Mouse (Mus musculus) cerebellum, postnatal 14 days (tissue): ENCODE results near the gene Col5a2.

Source experiments
- DNase-seq, 2 experiments: peaks; one replicate each; pipeline ENCODE4 v3.0.0; 2021; ENCODE audit warnings: mixed read lengths in 2 of 2

The Col5a2 gene

DNA sequence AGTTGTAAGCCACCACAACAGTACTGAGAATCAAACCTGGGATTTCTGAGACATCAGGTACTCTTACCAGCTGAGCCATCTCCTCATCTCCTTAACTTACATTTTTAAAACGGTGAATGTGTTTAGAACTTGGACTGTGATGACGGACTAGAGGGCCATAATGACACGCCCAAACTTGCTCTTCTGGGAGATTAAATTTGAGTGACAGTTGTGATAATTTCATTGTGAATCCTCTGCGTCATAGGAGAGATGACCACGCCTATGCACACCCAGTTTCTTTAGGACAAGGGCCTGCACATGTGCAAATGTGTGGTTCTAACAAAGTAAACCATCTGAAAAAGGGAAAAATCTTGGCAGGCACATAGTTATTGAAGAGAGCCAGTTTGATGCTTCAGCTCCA lies 79.2 kb downstream of the Col5a2 start:
- no peak for DNase-seq

DNA sequence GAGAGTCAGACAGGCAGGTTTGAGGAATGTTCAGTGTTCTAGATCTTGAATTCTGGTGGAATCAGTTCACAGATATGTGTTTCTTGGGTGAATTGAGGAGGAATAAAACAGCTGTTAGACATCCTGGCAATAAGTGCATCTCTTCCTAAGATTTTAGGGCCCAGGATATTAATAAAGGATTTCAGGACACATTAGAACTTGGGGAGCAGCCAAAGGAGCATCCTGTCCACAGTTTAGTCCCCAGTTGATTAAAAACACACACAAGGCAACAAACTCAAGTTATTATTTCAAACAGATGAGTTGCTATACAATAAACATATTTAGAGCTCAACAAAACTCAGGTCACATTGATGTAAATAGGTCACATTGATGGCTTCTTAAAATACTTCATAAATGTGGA lies 82.5 kb downstream of the Col5a2 start:
- no peak for DNase-seq

- DNase-seq: no peak
Observed at GRCm38 (mm10) chr1:45419858-45420257, 83.2 kb downstream of the Col5a2 start.

DNA sequence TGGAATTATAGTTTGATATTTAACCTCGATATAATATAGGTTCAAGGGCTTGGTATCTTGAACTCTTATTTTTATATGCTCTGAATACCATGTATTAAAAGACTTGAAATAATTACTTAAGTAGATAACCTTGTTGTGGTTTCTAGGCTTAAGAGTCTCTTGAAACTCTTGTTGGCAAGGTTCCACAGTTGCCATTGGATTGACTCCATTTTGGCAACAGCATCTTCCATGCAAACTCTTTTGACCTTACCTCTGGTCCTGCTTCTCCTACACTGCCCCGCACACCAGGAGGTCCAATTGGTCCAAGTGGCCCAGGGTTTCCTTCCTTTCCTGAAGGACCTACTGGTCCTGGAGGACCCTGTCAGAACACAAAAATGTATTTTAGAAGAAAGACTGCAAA lies 121.2 kb downstream of the Col5a2 start:
- peak in 1 of 2 experiments; percentile 4 for DNase-seq

GRCm38 (mm10) chr1:45379992-45380690 lies 122.9 kb downstream of the Col5a2 start:
- DNase-seq: no peak

- DNase-seq: no peak
Observed at GRCm38 (mm10) chr1:45365427-45365826, 137.7 kb downstream of the Col5a2 start.

DNA sequence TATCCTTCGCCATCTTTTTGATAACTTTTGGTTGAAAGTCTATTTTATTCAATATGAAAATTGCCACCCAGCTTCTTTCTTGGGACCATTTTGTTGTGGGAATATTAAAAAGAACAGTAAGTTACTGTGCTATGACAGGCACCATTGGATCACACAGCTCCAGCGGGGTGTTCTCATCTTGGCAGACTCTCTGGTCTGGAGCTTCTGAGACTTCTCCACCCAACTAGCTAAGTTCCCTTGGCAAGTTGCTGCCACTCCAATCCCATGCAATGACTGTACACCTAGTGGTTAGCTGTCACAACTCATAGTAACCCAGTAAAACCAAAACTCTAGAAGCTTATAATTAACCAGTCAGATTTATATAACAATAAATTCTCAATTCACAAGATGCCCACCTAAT lies 139.8 kb downstream of the Col5a2 start:
- no peak for DNase-seq

- DNase-seq: no peak
Observed at GRCm38 (mm10) chr1:45359673-45360072, 143.4 kb downstream of the Col5a2 start.

GRCm38 (mm10) chr1:45359147-45359546 lies 143.9 kb downstream of the Col5a2 start:
- DNase-seq: no peak

GRCm38 (mm10) chr1:45358020-45358419 lies 145.1 kb downstream of the Col5a2 start:
- DNase-seq: no peak

DNA sequence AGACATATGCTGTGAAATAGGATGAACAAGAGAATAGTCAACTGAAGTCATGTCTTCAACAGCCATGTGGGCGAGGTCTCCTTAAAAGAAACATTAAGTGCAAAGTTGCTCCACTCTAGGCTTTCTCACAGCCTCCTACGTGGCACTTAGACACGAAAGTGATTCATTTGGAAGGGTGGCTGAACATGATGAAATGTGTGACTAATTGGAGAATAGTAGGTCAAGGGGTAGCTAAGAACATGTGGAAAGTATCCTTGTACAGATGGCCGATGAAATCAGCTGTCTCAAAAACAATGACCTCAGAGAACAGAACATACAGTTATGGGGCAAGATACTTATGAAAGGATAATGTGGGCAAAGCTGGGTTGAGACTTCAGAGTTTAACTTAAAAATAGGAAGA lies 147.1 kb downstream of the Col5a2 start:
- no peak for DNase-seq

DNA sequence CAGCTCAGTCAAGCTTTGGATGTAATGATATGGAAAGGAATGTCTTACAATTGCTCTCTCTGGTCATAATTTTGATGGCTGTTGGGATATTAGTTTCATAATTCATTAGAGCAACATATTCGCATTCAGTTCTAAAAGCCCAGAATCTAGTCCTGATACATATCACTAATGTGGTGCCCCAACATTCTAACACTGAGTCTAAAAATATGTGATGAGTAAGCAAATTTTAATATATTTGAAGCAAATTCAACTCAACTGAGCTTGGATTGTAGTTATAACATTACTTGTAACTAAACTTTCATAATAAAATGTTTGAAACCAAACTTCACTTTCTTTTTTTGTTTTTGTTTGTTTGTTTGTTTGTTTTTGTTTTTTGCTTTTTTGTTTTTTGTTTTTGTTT lies 173.9 kb downstream of the Col5a2 start:
- no peak for DNase-seq
